Mouse (Mus musculus) gastrocnemius, postnatal 4 days (tissue): Measurements from ENCODE around the gene Gm4792. TPM values are rescaled to one million over a fixed set of nuclear protein-coding genes. Genes with fewer than 3 reads are reported as not detected.

Source experiments
- total RNA-seq, 2 experiments: library from RNA; stranded (reverse); gene quantifications; 2 replicates each; pipeline ENCODE4 v1.2.3; 2021

Gm4792 gene
- total RNA-seq, 2 experiments from 2014 or later = not detected

Other genes with a start within 250 kb of the Gm4792 start
- gene Nr2c1, start 150.7 kb downstream of the Gm4792 start, total RNA-seq = 1 to 10 TPM; 8.6 to 9.0 TPM
- gene Ndufa12, start 100.0 kb downstream of the Gm4792 start, total RNA-seq = 100 to 1,000 TPM; 345 to 383 TPM
- 10 to 100 TPM; 33.1 to 41.7 TPM for gene Tmcc3, start 13.2 kb upstream of the Gm4792 start, total RNA-seq